Mouse (Mus musculus) heart, embryonic 14.5 days (tissue): ENCODE measurements around the gene Mtmr6. TPM values are rescaled to one million over a fixed set of nuclear protein-coding genes. Genes with fewer than 3 reads are reported as not detected.

Source experiments
- ATAC-seq: fragments of 200-750 bp; cut with Nextera tagmentation; 2 replicates; pipeline ENCODE4 v1.8.0; 2017; ENCODE audit warnings: low read depth, moderate TSS enrichment; ENCODE audit not compliant: insufficient number of reproducible peaks, insufficient read depth, low FRiP score
- H3K27ac ChIP-seq, 2 experiments: fragments of 200-500 bp in 1 of 2; fragments of 300-500 bp in 1 of 2; sonication (generic) in 1 of 2; replicated peaks in 1 of 2; 2 replicates each; pipeline ENCODE4 v1.5.1; 2012 to 2014; ENCODE audit warnings: low read depth in 2 of 2, low read length in 2 of 2, control low read depth in 1 of 2, mild to moderate bottlenecking in 1 of 2, mixed read lengths in 1 of 2; ENCODE audit not compliant: control insufficient read depth in 1 of 2, insufficient read depth in 1 of 2
- H3K27me3 ChIP-seq: fragments of 300-500 bp; sonication (generic); 2 replicates; pipeline ENCODE4 v1.6.1; 2014; ENCODE audit warnings: mild to moderate bottlenecking, low read length, control low read depth; ENCODE audit not compliant: control insufficient read depth, insufficient read depth
- H3K36me3 ChIP-seq: fragments of 300-500 bp; sonication (generic); 2 replicates; pipeline ENCODE4 v1.6.1; 2014; ENCODE audit warnings: mild to moderate bottlenecking, control low read depth, low read length, mixed read lengths; ENCODE audit not compliant: control insufficient read depth, insufficient read depth
- H3K4me1 ChIP-seq, 2 experiments: fragments of 200-500 bp in 1 of 2; fragments of 300-500 bp in 1 of 2; sonication (generic) in 1 of 2; 2 replicates each; pipeline ENCODE4 v1.6.1; 2012 to 2014; ENCODE audit warnings: low read length in 2 of 2, control low read depth in 1 of 2, mixed read lengths in 1 of 2; ENCODE audit not compliant: control insufficient read depth in 2 of 2, insufficient read depth in 2 of 2
- H3K4me2 ChIP-seq: fragments of 300-500 bp; sonication (generic); 2 replicates; pipeline ENCODE4 v1.6.1; 2014; ENCODE audit warnings: mild to moderate bottlenecking, low read length
- H3K4me3 ChIP-seq, 2 experiments: fragments of 200-500 bp in 1 of 2; fragments of 300-500 bp in 1 of 2; sonication (generic) in 1 of 2; 2 replicates each; pipeline ENCODE4 v1.5.1; 2012 to 2014; ENCODE audit warnings: low read length in 2 of 2, mild to moderate bottlenecking in 2 of 2, control low read depth in 1 of 2, low read depth in 1 of 2, moderate library complexity in 1 of 2; ENCODE audit not compliant: control insufficient read depth in 1 of 2, insufficient read depth in 1 of 2
- H3K9ac ChIP-seq: fragments of 300-500 bp; sonication (generic); 2 replicates; pipeline ENCODE4 v1.6.1; 2014; ENCODE audit warnings: mild to moderate bottlenecking, low read length
- H3K9me3 ChIP-seq: fragments of 300-500 bp; sonication (generic); 2 replicates; pipeline ENCODE4 v1.6.1; 2016; ENCODE audit warnings: low read length, control low read depth; ENCODE audit not compliant: control insufficient read depth
- WGBS: fragments of 180-500 bp; shearing (Covaris S2); extraction: QIAGEN DNeasy Blood & Tissue Kit; methylation state at CpG from one replicate; pipeline ENCODE4 v1.1.7; 2014; 5-methylcytosine and 5-hydroxymethylcytosine counted together
- polyA plus RNA-seq: library from polyadenylated mRNA; unstranded; fragments of >200 nt; fragmentation: Nextera tagmentation; extraction: Ambion mirVana; gene quantifications from 2 replicates; pipeline ENCODE4 v1.2.1, GENCODE M21; 2014

Mtmr6 gene
- polyA plus RNA-seq = 28.5 and 31.7 TPM in 2 replicates

- peak within 1 kb of the TSS; percentile 19 to 30; a peak in 2 of 4 replicates for H3K27ac ChIP-seq
- peak within 1 kb of the TSS; percentile 73 for H3K9ac ChIP-seq
- H3K27me3 ChIP-seq = no peaks in the 10 kb centered on the region
- H3K4me3 ChIP-seq = peak within 1 kb of the TSS; percentile 65 to 89
- H3K9me3 ChIP-seq = no peaks in the 10 kb centered on the region
- peaks cover 0 to 6% of the 10 kb centered on the region in 2 experiments; a peak in 2 of 4 replicates for H3K4me1 ChIP-seq
- peak within 1 kb of the TSS; percentile 61 for H3K4me2 ChIP-seq
- WGBS = under 1% methylated on average over 51 of the region's 51 CpGs
- H3K36me3 ChIP-seq = no peaks in the 10 kb centered on the region
- ATAC-seq = peak; percentile 98
Observed at GRCm38 (mm10) chr14:60264990-60265876, at the start of gene Mtmr6. Gene Mtmr6, plus strand, starts transcription at chr14:60265228.

GRCm38 (mm10) chr14:60216125-60216524 is 48.9 kb upstream of the Mtmr6 start:
- no peaks in the 10 kb centered on the region for H3K9me3 ChIP-seq

GRCm38 (mm10) chr14:60217616-60218015 is 47.4 kb upstream of the Mtmr6 start:
- H3K9me3 ChIP-seq = no peaks in the 10 kb centered on the region
- H3K4me3 ChIP-seq = no peak overlapping the region
- WGBS = 98% methylated on average over 4 of the region's 4 CpGs
- no peaks in the 10 kb centered on the region for H3K4me1 ChIP-seq
- no peaks in the 10 kb centered on the region for H3K27me3 ChIP-seq
- no peak for ATAC-seq
- no peak overlapping the region for H3K9ac ChIP-seq
- peaks cover 37% of the 10 kb centered on the region for H3K36me3 ChIP-seq
- H3K27ac ChIP-seq = no peak overlapping the region
- H3K4me2 ChIP-seq = no peak overlapping the region

More at GRCm38 (mm10) chr14:60216125-60216524, 48.9 kb upstream of the Mtmr6 start:
- H3K27ac ChIP-seq = no peak overlapping the region
- H3K9ac ChIP-seq = no peak overlapping the region
- H3K4me2 ChIP-seq = no peak overlapping the region
- H3K27me3 ChIP-seq = no peaks in the 10 kb centered on the region
- H3K36me3 ChIP-seq = peaks cover 32% of the 10 kb centered on the region
- H3K4me3 ChIP-seq = no peak overlapping the region
- WGBS = 92% methylated on average over 1 of the region's 1 CpGs
- no peak for ATAC-seq
- H3K4me1 ChIP-seq = peaks cover 0 to under 1% of the 10 kb centered on the region in 2 experiments; a peak in 1 of 4 replicates

- Histone ChIP-seq H3K4me3 (no peak overlapping the region), H3K4me1 (no peaks in the 10 kb centered on the region), H3K9me3 (no peaks in the 10 kb centered on the region), H3K27ac (no peak overlapping the region), H3K4me2 (no peak overlapping the region), H3K36me3 (peaks cover 37% of the 10 kb centered on the region), H3K9ac (no peak overlapping the region), H3K27me3 (no peaks in the 10 kb centered on the region)
- no peak for ATAC-seq
- 85% methylated on average over 10 of the region's 10 CpGs for WGBS
Observed at GRCm38 (mm10) chr14:60219886-60220285, 45.1 kb upstream of the Mtmr6 start.

GRCm38 (mm10) chr14:60238551-60238950 is 26.5 kb upstream of the Mtmr6 start:
- Histone ChIP-seq H3K4me3 (no peak overlapping the region), H3K4me1 (no peaks in the 10 kb centered on the region), H3K27ac (no peak overlapping the region), H3K36me3 (peaks cover 70% of the 10 kb centered on the region), H3K27me3 (no peaks in the 10 kb centered on the region), H3K4me2 (no peak overlapping the region), H3K9me3 (no peaks in the 10 kb centered on the region), H3K9ac (no peak overlapping the region)
- WGBS = 76% methylated on average over 3 of the region's 3 CpGs
- no peak for ATAC-seq

- WGBS = 12% methylated on average over 8 of the region's 8 CpGs
- peak overlapping the region; percentile 78 for H3K4me2 ChIP-seq
- ATAC-seq = no peak
- H3K4me3 ChIP-seq = peak overlapping the region; percentile 97 to 99; a peak in 3 of 4 replicates
- H3K36me3 ChIP-seq = peaks cover 7% of the 10 kb centered on the region; the same call in 1 of the 2 replicates
- peak overlapping the region; percentile 98 for H3K9ac ChIP-seq
- no peaks in the 10 kb centered on the region for H3K9me3 ChIP-seq
- no peak overlapping the region for H3K27ac ChIP-seq
- H3K27me3 ChIP-seq = no peaks in the 10 kb centered on the region
- H3K4me1 ChIP-seq = peaks cover 5 to 21% of the 10 kb centered on the region in 2 experiments
Observed at GRCm38 (mm10) chr14:60250366-60250765, 14.7 kb upstream of the Mtmr6 start.

GRCm38 (mm10) chr14:60250879-60251278 is 14.1 kb upstream of the Mtmr6 start:
- Histone ChIP-seq H3K27me3 (no peaks in the 10 kb centered on the region), H3K27ac (peak overlapping the region; percentile 91 to 95), H3K4me3 (peak overlapping the region; percentile 97 to 99), H3K4me2 (peak overlapping the region; percentile 78), H3K4me1 (peaks cover 5 to 21% of the 10 kb centered on the region in 2 experiments), H3K9me3 (no peaks in the 10 kb centered on the region), H3K9ac (peak overlapping the region; percentile 98), H3K36me3 (peaks cover 6% of the 10 kb centered on the region; the same call in 1 of the 2 replicates)
- under 1% methylated on average over 39 of the region's 39 CpGs for WGBS
- peak; percentile 62 for ATAC-seq
